Mouse (Mus musculus): ENCODE data around the gene Stpg4.

Gene Stpg4

GRCm38 (mm10) chr17:87446767-87447611 is 19.4 kb upstream of the Stpg4 start, which contains the start of gene Calm2:
TSS of gene Calm2 (minus strand) at chr17:87446935.
- peak; percentile 97 for DNase-seq (ENCODE audit: low spot score)

GRCm38 (mm10) chr17:87445917-87446766 is 18.6 kb upstream of the Stpg4 start:
- DNase-seq (ENCODE audit: low spot score), result peak; percentile 49

GRCm38 (mm10) chr17:87445337-87445916 is 17.9 kb upstream of the Stpg4 start:
- DNase-seq (ENCODE audit: low spot score), result no peak

- no peak for DNase-seq (ENCODE audit: low spot score)
Observed at GRCm38 (mm10) chr17:87444763-87445162, 17.2 kb upstream of the Stpg4 start.

GRCm38 (mm10) chr17:87441537-87441936 is 14.0 kb upstream of the Stpg4 start:
- DNase-seq (ENCODE audit: low spot score), result no peak

- no peak for DNase-seq (ENCODE audit: low spot score)
Observed at GRCm38 (mm10) chr17:87439441-87439840, 11.9 kb upstream of the Stpg4 start.

- DNase-seq (ENCODE audit: low spot score), result no peak
Observed at GRCm38 (mm10) chr17:87433929-87434328, 6.4 kb upstream of the Stpg4 start.

GRCm38 (mm10) chr17:87432743-87433142 is 5.2 kb upstream of the Stpg4 start:
- DNase-seq (ENCODE audit: low spot score), result no peak

GRCm38 (mm10) chr17:87432314-87432713 is 4.8 kb upstream of the Stpg4 start:
- no peak for DNase-seq (ENCODE audit: low spot score)

GRCm38 (mm10) chr17:87429431-87429830 is 1.9 kb upstream of the Stpg4 start:
- DNase-seq (ENCODE audit: low spot score), result no peak

- no peak for DNase-seq (ENCODE audit: low spot score)
Observed at GRCm38 (mm10) chr17:87418082-87418481, 9.5 kb downstream of the Stpg4 start.

- DNase-seq (ENCODE audit: low spot score), result no peak
Observed at GRCm38 (mm10) chr17:87406646-87407045, 20.9 kb downstream of the Stpg4 start.

- no peak for DNase-seq (ENCODE audit: low spot score)
Observed at GRCm38 (mm10) chr17:87405576-87405975, 22.0 kb downstream of the Stpg4 start.

- no peak for DNase-seq (ENCODE audit: low spot score)
Observed at GRCm38 (mm10) chr17:87403462-87403861, 24.1 kb downstream of the Stpg4 start.

- no peak for DNase-seq (ENCODE audit: low spot score)
Observed at GRCm38 (mm10) chr17:87402444-87402843, 25.1 kb downstream of the Stpg4 start.

- no peak for DNase-seq (ENCODE audit: low spot score)
Observed at GRCm38 (mm10) chr17:87397088-87397487, 30.5 kb downstream of the Stpg4 start.

- no peak for DNase-seq (ENCODE audit: low spot score)
Observed at GRCm38 (mm10) chr17:87391242-87391641, 36.3 kb downstream of the Stpg4 start.

GRCm38 (mm10) chr17:87387068-87387467 is 40.5 kb downstream of the Stpg4 start:
- no peak for DNase-seq (ENCODE audit: low spot score)

GRCm38 (mm10) chr17:87385835-87386234 is 41.7 kb downstream of the Stpg4 start:
- DNase-seq (ENCODE audit: low spot score), result no peak

- no peak for DNase-seq (ENCODE audit: low spot score)
Observed at GRCm38 (mm10) chr17:87380681-87381080, 46.9 kb downstream of the Stpg4 start.

GRCm38 (mm10) chr17:87379821-87380220 is 47.7 kb downstream of the Stpg4 start:
- no peak for DNase-seq (ENCODE audit: low spot score)

GRCm38 (mm10) chr17:87379160-87379624 is 48.3 kb downstream of the Stpg4 start:
- no peak for DNase-seq (ENCODE audit: low spot score)

Data from urinary bladder, postnatal 25 days (tissue).